Mouse (Mus musculus): Measurements from ENCODE around the gene Hsdl1.

Gene Hsdl1

DNA sequence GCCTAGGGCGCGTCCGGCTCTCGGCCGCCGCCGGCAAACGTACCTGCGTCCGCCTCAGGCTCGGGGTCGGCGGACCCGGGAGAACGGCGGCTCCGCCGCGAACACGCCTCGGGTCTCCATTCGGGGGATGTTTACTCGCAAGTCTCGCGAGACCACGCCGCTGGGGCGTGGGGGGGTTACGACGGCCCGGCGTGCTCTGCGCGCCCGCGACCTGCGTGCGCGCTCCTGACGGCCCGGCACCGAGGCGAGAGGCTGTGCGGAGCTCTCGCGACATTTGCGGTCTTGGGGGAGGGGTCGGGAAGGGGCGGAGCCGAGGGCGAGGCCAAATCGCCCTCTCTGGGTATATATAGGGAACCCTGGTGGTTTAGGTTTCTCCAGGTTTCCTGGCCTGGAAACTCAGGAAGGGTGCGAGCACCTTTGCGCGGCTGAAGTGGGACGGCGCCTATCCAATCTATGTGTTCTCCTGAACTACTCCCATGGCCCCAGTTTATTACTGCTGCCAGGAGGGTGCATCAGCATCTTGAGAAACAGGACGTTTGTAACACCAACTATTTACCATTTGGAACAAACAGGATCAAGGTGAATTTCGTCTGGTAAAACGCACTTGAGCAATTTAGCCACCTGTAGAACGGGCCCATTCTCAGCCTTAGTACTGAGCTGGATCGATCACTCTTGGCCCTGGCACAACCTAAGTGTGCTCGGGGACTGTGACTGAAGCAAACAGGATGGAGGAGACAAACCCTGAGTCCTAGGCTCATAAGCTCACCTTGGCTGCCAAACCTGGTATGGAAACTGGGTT, 16.2 kb downstream of the Hsdl1 start, which contains the start of gene Mbtps1:
Gene Mbtps1, minus strand, starts transcription at position 133 of the 799 bp plus-strand sequence.
- CTCF ChIA-PET: interaction anchor here (0.5 to 1.8 kb wide), 18 partner anchors 8 to 1271 kb away, joined by 3 to 10 read pairs (median 3); partner anchors contain the start of genes Taf1c (in 2 of the 4), Dnaaf1 (in 1 of the 4) and Hsdl1 (in 1 of the 4)
- POLR2A ChIA-PET: interaction anchor here (0.6 to 6.5 kb wide), 148 partner anchors 8 to 1757 kb away, joined by 3 to 129 read pairs (median 4); partner anchors contain the start of genes Dnaaf1 (in 3 of the 4), Hsdl1 (in 3 of the 4), Taf1c (in 3 of the 4) and Hsbp1 (in 2 of the 4)

DNA sequence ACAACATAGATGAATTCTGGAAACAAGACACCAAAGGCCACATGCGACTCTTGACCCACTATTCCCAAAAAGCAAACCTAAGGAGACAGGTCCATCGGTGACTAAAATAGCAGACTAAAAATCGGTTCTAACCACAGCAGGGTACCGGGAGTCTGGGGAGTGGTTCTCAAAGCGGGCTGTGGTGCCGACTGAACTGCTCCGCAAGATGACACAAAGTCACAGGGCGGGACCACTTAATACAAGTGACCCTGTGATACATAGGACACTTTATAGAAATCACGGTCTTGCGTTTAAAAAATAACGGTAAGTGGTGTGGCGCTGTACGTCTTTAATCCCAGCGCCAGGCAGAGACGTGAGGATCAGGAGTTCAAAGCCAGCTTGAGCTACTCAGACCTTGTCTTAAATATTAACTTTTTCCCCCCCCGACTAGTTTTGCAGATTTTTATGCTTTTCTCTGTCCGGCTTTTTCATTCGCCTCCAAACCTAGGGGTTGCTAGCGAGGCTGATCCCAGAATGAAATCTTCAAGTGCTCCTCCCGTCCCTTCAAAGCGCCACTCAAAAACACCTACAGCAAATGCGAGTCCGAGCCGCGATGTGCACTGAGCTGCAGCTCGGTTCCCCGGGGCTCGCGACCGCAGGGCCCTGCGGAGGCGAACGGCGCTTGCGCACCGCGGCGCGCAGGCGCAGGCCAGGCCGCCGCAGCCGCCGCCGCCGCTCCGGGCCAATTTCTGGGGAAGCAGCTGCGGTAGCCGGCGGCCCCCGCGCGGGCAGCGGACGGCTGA, 17.0 kb downstream of the Hsdl1 start:
- ChIA-PET CTCF (interaction anchor here (0.5 to 1.8 kb wide), 16 partner anchors 9 to 1270 kb away, joined by 3 to 10 read pairs (median 3); partner anchors contain the start of genes Dnaaf1 (in 1 of the 4), Hsdl1 (in 1 of the 4) and Taf1c (in 1 of the 4)), POLR2A (interaction anchor here (0.6 to 6.5 kb wide), 137 partner anchors 7 to 1756 kb away, joined by 3 to 129 read pairs (median 4); partner anchors contain the start of genes Dnaaf1 (in 3 of the 4), Hsdl1 (in 3 of the 4), Taf1c (in 3 of the 4) and Hsbp1 (in 2 of the 4))

DNA sequence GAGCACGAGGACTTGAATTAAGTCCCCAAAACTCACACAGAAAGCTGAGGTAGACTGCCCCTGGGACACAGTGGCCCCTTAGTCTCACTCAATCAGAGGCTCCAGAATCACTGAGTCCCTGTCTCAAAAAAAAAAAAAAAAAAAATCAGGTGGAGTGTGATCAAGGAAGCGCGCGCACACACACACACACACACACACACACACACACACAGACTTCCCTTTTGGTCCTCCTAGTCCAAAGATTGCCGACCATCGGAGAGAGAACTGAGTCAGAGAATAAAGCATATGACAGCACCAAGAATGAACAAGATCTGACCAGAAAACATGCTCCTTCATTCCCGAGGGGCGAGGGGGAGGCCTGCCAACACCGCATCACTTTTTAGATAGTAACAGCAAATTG, 17.9 kb downstream of the Hsdl1 start:
- POLR2A ChIA-PET: interaction anchor here (0.7 to 6.5 kb wide), 10 partner anchors 9 to 87 kb away, joined by 3 to 129 read pairs (median 12); partner anchors contain the start of gene Taf1c (in 1 of the 4)
- CTCF ChIA-PET: no interaction called here

GRCm38 (mm10) chr8:119555861-119556260, 19.1 kb downstream of the Hsdl1 start:
- ChIA-PET CTCF (interaction anchor here in 1 of 4 experiments (1.6 kb wide), 1 partner anchor 49 kb away, joined by 3 read pairs; the partner anchor contains the start of gene Taf1c), POLR2A (interaction anchor here in 3 of 4 experiments (1.1 to 6.5 kb wide), 4 partner anchors 9 to 22 kb away, joined by 3 to 129 read pairs (median 51); no protein-coding TSS in a partner anchor)

GRCm38 (mm10) chr8:119552967-119553366, 22.0 kb downstream of the Hsdl1 start:
- CTCF ChIA-PET: no interaction called here
- POLR2A ChIA-PET: interaction anchor here (0.5 to 1.8 kb wide), 9 partner anchors 8 to 1952 kb away, joined by 3 to 7 read pairs (median 3); partner anchors contain the start of genes Dnaaf1 (in 1 of the 4), Hsdl1 (in 1 of the 4) and Taf1c (in 1 of the 4)

DNA sequence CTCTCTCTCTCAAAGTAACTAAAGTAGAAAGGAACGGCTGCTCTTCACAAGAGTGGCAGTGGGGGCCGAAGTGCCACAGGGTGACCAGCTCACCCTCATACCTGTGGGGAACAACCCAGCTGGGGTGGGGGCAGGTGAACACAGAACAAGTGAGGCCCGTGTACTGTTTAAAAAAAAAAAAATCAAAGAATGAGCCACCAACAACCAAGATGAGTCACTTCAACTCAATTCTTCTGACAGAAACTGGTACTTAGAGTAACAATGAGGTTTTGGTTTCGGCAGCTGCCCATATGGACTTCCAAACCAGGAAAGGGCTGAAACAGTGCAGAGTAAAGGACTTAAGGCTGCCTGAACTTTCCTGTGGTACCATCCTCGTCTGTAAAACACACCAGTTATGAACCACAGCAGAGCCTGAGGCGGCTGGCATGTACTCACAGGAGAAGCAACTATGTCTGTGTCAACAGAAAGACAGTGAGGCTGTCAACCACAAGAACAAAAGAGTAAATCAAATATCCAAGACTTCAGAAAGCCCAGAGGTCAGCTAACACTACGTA, 26.3 kb downstream of the Hsdl1 start:
- POLR2A ChIA-PET: interaction anchor here (1.2 to 8.3 kb wide), 8 partner anchors 9 to 33 kb away, joined by 3 to 129 read pairs (median 6); partner anchors contain the start of gene Mbtps1 (in 4 of the 4)
- CTCF ChIA-PET: interaction anchor here in 1 of 4 experiments (2.2 kb wide), 1 partner anchor 128 kb away, joined by 5 read pairs; no protein-coding TSS in a partner anchor

GRCm38 (mm10) chr8:119547019-119547691, 27.8 kb downstream of the Hsdl1 start:
- CTCF ChIA-PET: interaction anchor here in 3 of 4 experiments (0.6 to 2.2 kb wide), 7 partner anchors 11 to 135 kb away, joined by 3 to 6 read pairs (median 4); partner anchors contain the start of genes Mbtps1 (in 1 of the 3) and Taf1c (in 1 of the 3)
- POLR2A ChIA-PET: interaction anchor here (0.7 to 8.3 kb wide), 26 partner anchors 8 to 152 kb away, joined by 3 to 129 read pairs (median 4); partner anchors contain the start of genes Mbtps1 (in 4 of the 4) and Taf1c (in 2 of the 4)

DNA sequence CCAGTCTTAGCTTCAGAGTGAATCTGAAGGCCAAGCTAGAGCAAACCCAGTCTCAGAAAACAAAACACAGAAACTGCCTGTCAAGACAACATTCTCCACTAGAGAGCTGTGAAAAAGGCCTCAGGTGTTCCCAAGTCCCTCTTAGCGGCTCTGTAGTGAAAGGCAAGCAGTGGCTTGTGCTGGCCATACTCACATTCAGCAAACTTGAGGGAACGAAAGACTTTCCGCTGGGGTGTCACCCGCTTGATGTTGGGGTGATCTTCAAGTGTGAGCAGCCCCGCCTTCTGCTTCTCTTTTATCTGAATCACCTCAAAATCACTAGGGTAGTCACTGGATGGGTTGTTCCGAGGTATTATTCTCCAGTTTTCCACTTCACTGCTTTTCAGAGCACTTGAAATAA, 29.2 kb downstream of the Hsdl1 start:
- CTCF ChIA-PET: interaction anchor here in 3 of 4 experiments (0.5 to 2.4 kb wide), 4 partner anchors 31 to 186 kb away, joined by 3 to 10 read pairs (median 6); partner anchors contain the start of gene Taf1c (in 1 of the 3)
- POLR2A ChIA-PET: interaction anchor here in 3 of 4 experiments (0.7 to 8.3 kb wide), 16 partner anchors 7 to 133 kb away, joined by 3 to 129 read pairs (median 4); partner anchors contain the start of genes Mbtps1 (in 3 of the 3) and Taf1c (in 1 of the 3)

- ChIA-PET POLR2A (interaction anchor here in 3 of 4 experiments (0.6 to 8.3 kb wide), 17 partner anchors 8 to 151 kb away, joined by 3 to 129 read pairs (median 4); partner anchors contain the start of genes Mbtps1 (in 3 of the 3), Mlycd (in 1 of the 3) and Taf1c (in 1 of the 3)), CTCF (interaction anchor here in 3 of 4 experiments (0.5 to 2.4 kb wide), 6 partner anchors 31 to 185 kb away, joined by 3 to 10 read pairs (median 4); partner anchors contain the start of gene Taf1c (in 1 of the 3))
These were observed 29.8 kb downstream of the Hsdl1 start for GRCm38 (mm10) chr8:119545180-119545579.

DNA sequence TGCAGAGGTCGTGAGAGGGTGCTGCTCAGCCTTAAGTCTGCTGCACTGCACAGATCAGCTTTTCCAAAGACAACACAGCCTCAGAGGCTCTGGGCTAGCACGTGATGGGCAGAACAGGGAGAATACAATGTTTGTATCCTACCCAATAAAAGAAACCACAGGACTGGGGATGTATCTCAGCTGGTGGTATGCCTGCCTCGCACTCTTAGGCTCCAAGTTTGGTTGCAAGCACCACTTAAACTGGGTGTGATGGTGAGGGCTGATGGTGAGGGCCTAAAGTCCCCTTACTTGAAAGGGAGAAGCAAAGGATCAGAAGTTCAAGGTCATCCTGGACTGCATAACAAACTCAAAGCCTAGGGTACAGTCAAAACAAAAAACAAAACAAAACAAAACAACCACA, 30.4 kb downstream of the Hsdl1 start:
- ChIA-PET POLR2A (interaction anchor here in 3 of 4 experiments (0.6 to 8.3 kb wide), 16 partner anchors 8 to 150 kb away, joined by 3 to 129 read pairs (median 4); partner anchors contain the start of genes Mbtps1 (in 3 of the 3) and Mlycd (in 1 of the 3)), CTCF (interaction anchor here in 3 of 4 experiments (0.8 to 2.4 kb wide), 4 partner anchors 61 to 965 kb away, joined by 5 to 10 read pairs (median 6); partner anchors contain the start of gene Taf1c (in 1 of the 3))

DNA sequence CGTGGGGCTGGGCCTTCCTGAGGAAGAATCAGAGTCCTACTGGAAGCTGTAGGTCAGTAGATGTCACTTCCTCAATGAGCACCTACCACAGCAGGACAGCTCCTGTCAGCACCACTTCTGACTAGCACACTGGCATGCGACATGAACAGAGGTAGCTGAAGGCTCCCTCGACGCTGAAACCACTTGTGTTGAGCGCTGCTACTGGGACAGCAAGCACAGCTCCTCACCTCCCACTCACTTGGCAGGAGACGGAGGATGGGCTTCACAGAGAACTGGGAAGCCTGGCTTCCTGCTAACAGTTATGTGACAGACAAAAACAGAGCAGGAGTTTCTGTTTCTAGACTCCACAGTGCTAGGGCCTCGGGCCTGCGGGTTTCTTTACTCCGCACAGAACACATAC, 43.0 kb downstream of the Hsdl1 start:
- ChIA-PET POLR2A (interaction anchor here in 2 of 4 experiments (0.7 to 4.6 kb wide), 10 partner anchors 16 to 733 kb away, joined by 3 to 24 read pairs (median 4); partner anchors contain the start of gene Mbtps1 (in 2 of the 2)), CTCF (no interaction called here)

DNA sequence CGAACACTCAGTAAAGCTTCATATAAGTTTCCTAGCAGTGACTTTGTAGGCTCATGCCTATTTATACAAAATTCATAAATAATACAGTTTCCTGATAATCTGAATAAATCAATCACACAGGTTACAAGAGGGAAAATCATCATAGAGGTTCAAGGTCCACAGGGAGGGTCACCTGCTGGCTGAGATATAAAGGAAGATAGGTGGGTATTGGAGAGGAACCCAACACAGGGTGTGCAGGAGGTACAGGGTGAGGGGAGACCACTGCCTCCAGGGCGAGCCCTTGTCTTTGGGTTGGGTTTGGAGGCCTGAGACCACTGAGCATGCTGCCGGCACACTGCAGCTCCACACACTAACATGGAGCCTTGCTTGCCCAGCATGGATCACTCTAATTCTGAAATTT, 43.6 kb downstream of the Hsdl1 start:
- POLR2A ChIA-PET: interaction anchor here in 2 of 4 experiments (0.8 to 4.6 kb wide), 14 partner anchors 8 to 118 kb away, joined by 3 to 24 read pairs (median 4); partner anchors contain the start of gene Mbtps1 (in 2 of the 2)
- CTCF ChIA-PET: no interaction called here

- ChIA-PET POLR2A (interaction anchor here in 2 of 4 experiments (0.8 to 4.6 kb wide), 12 partner anchors 9 to 119 kb away, joined by 3 to 24 read pairs (median 4); partner anchors contain the start of gene Mbtps1 (in 1 of the 2)), CTCF (no interaction called here)
These were observed 44.0 kb downstream of the Hsdl1 start for GRCm38 (mm10) chr8:119530937-119531336.

- ChIA-PET CTCF (interaction anchor here in 2 of 4 experiments (1.1 to 2.9 kb wide), 2 partner anchors 12 to 116 kb away, joined by 3 to 11 read pairs; no protein-coding TSS in a partner anchor), POLR2A (interaction anchor here in 2 of 4 experiments (0.8 to 1.2 kb wide), 3 partner anchors 12 to 30 kb away, joined by 3 to 4 read pairs (median 3); partner anchors contain the start of gene Mbtps1 (in 1 of the 2))
These were observed 46.2 kb downstream of the Hsdl1 start for GRCm38 (mm10) chr8:119528762-119529161.

GRCm38 (mm10) chr8:119520102-119520501, 54.9 kb downstream of the Hsdl1 start:
- ChIA-PET POLR2A (interaction anchor here in 1 of 4 experiments (0.6 kb wide), 1 partner anchor 123 kb away, joined by 3 read pairs; no protein-coding TSS in a partner anchor), CTCF (interaction anchor here (0.6 to 2.5 kb wide), 7 partner anchors 39 to 382 kb away, joined by 3 to 10 read pairs (median 4); partner anchors contain the start of gene Mbtps1 (in 1 of the 4))

DNA sequence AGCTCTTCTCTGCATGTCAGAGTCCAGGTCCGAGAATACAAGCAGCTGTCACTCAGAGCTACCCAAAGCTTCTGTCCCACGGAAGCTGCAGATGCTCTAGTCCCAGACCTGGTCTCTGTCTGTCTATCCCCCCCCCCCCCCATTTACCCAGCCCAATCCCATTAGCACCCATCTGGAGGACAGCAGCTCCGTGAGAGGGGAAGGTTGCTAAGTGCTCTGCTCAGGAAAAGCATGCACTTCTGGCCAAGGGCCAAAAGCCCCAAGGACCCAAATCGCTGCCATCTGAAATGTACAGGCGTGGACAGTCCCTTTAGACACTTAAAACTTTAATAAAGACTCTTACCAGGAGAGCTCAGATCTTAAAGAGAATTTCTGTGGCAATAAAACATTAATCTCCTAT, 58.3 kb downstream of the Hsdl1 start:
- POLR2A ChIA-PET: interaction anchor here (0.6 to 3.6 kb wide), 29 partner anchors 9 to 1031 kb away, joined by 3 to 22 read pairs (median 4); partner anchors contain the start of genes Mbtps1 (in 3 of the 4) and Taf1c (in 1 of the 4)
- CTCF ChIA-PET: interaction anchor here (0.6 to 4.4 kb wide), 15 partner anchors 12 to 205 kb away, joined by 3 to 17 read pairs (median 5); partner anchors contain the start of genes Dnaaf1 (in 1 of the 4) and Hsdl1 (in 1 of the 4)

All from embryonic stem cell, embryonic (primary cell).